Mouse (Mus musculus) stomach, postnatal 0 days (tissue): Measurements from ENCODE around the gene Mthfd1.

Experiments used
- CTCF ChIP-seq: IDR thresholded peaks from 2 replicates; pipeline ENCODE4 v1.5.1; 2016; ENCODE audit warnings: antibody characterized with exemption, low read depth, mild to moderate bottlenecking, moderate library complexity
- EP300 ChIP-seq: optimal IDR thresholded peaks from 2 replicates; pipeline ENCODE3; 2016; ENCODE audit warnings: antibody characterized with exemption

GRCm38 (mm10) chr12:76241084-76241483 is 14.0 kb upstream of the Mthfd1 start:
- no peak for TF ChIP-seq CTCF
- TF ChIP-seq EP300: no peak
